Mouse (Mus musculus) layer of hippocampus, postnatal 36 days (tissue): Measurements from ENCODE around the gene Camk1g. TPM values are rescaled to one million over a fixed set of nuclear protein-coding genes. Genes with fewer than 3 reads are reported as not detected.
A peak's percentile ranks its signal among the peaks of the same experiment; 100 is the strongest.

Experiments
- DNase-seq, 2 experiments: peaks; one replicate each; pipeline ENCODE4 v3.0.0; 2022
- total RNA-seq, 2 experiments: library from RNA; stranded (reverse); gene quantifications; 2 replicates each; pipeline ENCODE4 v1.2.3; 2021

The Camk1g gene
- total RNA-seq, 2 experiments from 2014 or later: 23.5 to 26.6 TPM

DNA sequence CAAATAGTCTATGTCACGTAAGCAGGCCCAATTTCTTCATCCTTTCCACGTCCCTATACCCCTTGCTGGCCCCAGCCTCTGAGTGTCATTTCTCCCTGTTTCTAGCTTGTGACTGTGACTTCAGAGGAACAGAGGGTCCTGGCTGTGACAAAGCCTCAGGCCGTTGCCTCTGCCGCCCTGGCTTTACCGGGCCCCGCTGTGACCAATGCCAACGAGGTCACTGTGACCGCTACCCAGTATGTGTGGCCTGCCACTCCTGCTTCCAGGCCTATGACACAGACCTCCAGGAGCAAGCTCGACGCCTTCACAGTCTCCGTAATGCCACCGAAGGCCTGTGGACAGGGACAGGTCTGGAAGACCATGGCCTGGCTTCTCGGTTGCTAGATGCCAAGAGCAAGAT lies 38.1 kb downstream of the Camk1g start:
- no peak for DNase-seq

DNA sequence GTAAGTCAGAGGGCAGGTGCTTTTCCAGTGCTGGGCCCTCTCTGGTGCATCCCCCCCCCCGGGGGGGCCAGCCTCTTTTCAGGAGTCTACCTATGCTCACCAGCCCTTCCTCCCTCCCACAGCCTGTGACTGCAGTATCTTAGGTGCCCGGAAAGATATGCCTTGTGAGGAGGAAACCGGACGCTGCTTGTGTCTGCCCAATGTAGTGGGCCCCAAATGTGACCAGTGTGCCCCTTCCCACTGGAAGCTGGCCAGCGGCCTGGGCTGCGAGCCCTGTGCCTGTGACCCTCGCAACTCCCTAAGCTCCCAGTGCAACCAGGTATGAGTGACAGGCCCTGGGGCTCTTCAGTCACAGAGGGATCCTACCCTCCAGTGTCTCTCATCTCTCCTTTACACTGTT lies 39.5 kb downstream of the Camk1g start:
- DNase-seq: no peak

DNA sequence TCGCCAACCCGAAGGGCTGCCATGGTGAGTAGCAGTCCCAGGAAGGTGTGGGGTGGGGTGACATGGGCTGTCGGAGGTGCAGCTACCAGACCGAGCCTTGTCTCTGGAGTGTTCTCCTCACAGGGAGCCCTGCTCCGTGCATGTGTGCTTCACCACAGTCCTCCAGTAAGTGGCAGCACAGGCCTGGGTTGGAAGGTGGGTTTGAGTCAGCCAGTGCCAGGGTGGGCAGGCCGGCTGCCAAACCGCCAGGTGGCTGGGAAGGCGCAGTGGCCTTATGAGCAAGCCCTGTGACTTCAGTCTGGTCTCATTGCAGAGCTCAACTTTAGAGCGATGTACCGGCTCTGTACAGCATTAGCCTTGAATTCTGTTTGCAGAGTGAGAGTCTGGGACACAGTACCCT lies 39.9 kb downstream of the Camk1g start:
- peak; percentile 85 to 86 for DNase-seq

- DNase-seq: no peak
These were observed 40.5 kb downstream of the Camk1g start for GRCm38 (mm10) chr1:193329557-193329956.

GRCm38 (mm10) chr1:193327686-193328085 lies 42.4 kb downstream of the Camk1g start:
- no peak for DNase-seq

GRCm38 (mm10) chr1:193327216-193327615 lies 42.9 kb downstream of the Camk1g start:
- no peak for DNase-seq

- DNase-seq: no peak
These were observed 43.5 kb downstream of the Camk1g start for GRCm38 (mm10) chr1:193326456-193327145.

DNA sequence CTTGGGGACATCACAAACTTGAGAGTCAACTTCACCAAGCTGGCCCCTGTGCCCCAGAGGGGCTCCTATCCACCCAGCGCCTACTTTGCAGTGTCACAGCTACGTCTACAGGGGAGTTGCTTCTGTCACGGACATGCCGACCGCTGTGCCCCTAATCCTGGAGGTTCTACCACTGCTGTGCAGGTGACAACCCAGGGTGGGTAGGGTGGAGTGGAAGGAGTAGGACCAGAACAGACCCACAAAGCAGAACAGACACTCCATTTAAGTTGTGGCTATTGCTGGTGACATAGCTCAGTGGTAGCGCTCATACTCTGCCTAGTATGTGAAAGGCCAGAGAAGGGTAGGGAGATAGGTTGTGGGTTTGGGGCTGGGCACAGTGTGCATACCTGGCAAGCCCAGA lies 44.2 kb downstream of the Camk1g start:
- no peak for DNase-seq

DNA sequence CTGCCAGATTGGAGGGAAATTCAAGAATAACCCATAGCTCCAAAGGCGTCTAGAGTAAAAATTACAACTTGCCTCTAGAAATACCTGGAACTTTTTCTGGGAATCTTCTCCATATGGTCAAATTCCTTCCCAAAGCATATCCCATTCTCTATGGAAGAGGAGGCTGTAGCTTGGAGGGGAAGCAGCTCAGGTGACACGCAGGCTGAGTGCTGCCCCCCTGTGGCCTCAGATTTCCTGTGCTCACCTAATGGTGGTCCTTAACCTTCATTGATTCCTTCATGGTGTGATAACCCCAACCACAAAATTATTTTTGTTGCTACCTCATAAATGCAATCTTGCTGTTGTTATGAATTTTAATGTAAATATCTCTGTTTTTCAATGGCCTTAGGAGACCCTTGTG lies 45.9 kb downstream of the Camk1g start:
- DNase-seq: no peak

GRCm38 (mm10) chr1:193323686-193324085 lies 46.4 kb downstream of the Camk1g start:
- no peak for DNase-seq

- no peak for DNase-seq
These were observed 49.7 kb downstream of the Camk1g start for GRCm38 (mm10) chr1:193320398-193320797.

GRCm38 (mm10) chr1:193319721-193320120 lies 50.4 kb downstream of the Camk1g start:
- DNase-seq: no peak

DNA sequence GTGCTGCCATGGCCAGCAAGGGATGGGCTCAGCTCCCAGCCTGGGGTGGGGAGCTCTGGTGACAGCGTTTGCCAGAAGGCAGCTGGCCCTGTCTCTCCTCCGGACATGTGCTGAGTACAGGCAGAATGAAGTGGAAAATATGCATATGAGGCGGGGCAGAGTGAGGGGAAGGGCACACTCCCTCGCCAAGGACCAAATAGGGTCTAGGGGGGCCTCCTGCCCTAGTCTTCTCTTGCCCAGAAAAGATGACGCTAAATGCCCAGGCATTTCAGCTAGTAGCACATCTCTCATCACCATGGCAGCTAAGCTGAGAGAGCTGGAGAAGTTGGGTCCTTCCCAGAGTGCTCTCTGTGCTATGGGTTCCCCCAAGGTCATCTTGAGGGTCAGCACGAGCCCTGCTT lies 52.9 kb downstream of the Camk1g start:
- DNase-seq: peak; percentile 51 to 67

DNA sequence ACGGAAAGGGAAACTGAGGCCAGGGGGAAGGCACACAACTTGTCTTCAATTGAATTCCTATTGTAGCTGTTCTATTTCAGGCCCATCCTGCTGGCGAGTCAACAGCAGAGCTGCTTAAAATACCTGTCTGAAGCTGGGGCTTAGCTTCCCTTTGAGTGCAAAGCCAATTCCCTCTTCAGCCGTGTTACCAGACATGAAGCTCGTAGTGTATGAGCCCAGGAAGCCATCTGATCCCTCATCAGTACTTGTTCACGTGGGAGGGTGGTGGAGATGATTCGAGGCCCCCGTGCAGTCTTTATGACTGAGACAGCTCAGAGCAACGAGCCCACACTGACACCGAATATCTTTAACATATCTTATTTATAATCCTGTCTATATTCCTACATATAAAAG lies 53.7 kb downstream of the Camk1g start:
- no peak for DNase-seq

- DNase-seq: no peak
These were observed 54.3 kb downstream of the Camk1g start for GRCm38 (mm10) chr1:193315705-193316357.

- DNase-seq: no peak
These were observed 58.5 kb downstream of the Camk1g start for GRCm38 (mm10) chr1:193311596-193311995.

DNA sequence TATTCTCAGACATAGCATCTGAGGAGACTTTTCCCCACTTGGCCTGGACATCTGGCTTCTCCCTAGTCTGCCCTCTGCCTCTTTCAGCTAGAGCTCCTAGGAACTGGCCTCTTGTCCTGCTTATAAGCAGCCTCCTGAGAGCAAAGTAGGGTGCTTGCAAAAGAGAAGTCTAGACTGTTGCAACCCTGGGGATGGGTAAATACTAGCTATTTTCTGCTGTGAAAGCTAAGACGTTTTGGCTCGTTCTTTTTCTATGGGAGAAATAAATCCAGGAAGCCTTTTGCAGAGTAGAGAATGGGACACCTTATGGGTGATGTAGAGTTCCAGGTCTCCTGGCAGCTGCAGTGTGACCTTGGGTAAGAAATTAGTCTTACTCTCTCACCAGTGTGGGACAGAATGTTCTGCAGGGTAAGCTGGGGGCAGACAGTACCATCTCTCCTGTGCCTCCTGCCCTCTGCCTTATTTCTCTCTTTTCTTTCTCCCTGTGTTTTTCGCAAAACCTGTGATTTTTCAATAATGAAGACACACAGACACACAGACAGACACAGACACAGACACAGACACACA lies 59.5 kb downstream of the Camk1g start:
- no peak for DNase-seq

DNA sequence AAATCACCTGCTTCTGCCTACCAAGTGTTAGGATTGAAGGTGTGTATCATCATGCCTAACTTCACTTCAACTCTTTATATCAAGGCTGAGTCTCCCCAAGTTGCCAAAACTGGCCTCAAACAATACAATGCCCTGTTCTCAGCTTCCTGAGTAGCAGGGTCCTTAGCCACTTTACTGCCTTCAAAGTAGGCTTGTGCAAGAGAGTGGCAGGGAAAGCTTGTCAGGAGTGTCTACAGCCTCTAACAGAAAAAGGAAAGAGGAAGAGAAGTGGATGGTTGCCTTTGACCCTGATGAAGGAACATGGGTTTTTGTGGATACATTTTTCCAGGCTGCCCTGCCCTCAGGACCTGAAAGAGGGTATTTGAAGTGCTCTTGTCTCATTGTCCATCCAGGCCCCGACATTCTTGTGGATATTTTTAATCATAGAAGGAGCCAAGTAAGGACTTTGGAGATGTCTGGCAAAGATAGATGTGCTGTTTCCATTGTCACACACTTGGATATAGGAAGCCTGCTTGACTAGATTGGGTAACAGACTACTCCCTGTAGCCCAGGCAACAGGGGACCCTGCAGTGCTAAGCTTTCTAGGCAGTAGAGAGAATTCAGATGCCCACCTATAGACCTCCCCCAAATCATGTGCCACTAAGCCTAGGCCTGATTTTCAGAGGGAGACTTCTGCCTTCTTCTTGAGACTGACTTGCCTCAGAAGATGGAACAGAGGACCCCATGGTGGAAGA lies 60.1 kb downstream of the Camk1g start:
- DNase-seq: no peak

- DNase-seq: no peak
These were observed 63.3 kb downstream of the Camk1g start for GRCm38 (mm10) chr1:193306832-193307231.

DNA sequence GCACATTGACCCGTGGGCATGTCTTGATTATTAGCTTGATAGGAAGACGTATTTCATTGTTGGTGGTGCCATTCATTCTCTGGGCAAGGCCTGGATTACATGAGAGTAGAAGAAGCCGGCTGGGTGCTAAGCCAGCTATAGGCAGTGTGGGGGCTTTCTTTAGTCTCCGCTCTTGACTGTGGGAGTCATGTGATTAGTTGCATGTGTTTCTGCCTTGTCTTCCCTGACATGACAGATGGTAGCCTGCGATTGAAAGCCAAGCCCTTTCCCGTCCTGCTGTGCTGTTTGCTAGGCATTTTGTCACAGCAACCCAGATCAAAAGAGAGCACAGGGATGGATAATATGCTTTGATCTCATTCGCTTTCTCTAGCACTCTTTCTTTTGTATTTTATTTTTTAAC lies 64.7 kb downstream of the Camk1g start:
- DNase-seq: peak in 1 of 2 experiments; percentile 41

DNA sequence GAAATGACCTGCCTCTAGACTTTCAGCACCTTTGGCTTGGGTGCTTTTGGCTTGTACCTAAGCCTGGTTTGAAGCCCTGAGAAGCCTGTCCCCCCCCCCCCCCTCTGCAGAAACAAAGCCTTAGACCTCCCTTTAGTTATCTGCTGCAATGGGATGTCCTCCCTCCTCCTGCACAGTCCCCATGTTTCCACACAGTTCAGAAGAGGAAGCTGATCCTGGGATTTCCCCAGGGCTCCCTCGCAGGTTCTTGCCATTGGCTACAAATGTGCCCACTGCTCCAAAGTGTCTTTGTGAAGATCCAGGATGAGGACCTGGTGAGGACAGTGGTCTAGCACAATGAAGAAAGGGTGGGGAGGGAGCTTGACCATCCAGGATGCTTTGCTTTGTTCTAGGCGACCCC lies 67.0 kb downstream of the Camk1g start:
- no peak for DNase-seq

GRCm38 (mm10) chr1:193302093-193302405 lies 68.0 kb downstream of the Camk1g start:
- no peak for DNase-seq
